Mouse (Mus musculus): ENCODE measurements around the gene Aass.

Aass gene

GRCm38 (mm10) chr6:23048836-23049235 lies 84.0 kb downstream of the Aass start:
- no peak for DNase-seq

- DNase-seq, result no peak
These were observed 104.5 kb downstream of the Aass start for GRCm38 (mm10) chr6:23028251-23028650.
